Mouse (Mus musculus) MEL (cell line): ENCODE measurements around the gene Smad6.

ENCODE experiments used
- CTCF ChIP-seq, 3 experiments: IDR thresholded peaks in 2 of 3; conservative IDR thresholded peaks in 1 of 3; 2 replicates each; pipeline ENCODE4 v1.5.1; 2011 to 2012; ENCODE audit warnings: low read length in 3 of 3, low read depth in 2 of 3, mild to moderate bottlenecking in 2 of 3, improper control_type of control experiment in 1 of 3, inconsistent platforms in 1 of 3, mixed read lengths in 1 of 3, moderate library complexity in 1 of 3; ENCODE audit not compliant: control insufficient read depth in 1 of 3, insufficient read depth in 1 of 3, poor library complexity in 1 of 3, severe bottlenecking in 1 of 3
- GATA1 ChIP-seq: IDR thresholded peaks from 2 replicates; pipeline ENCODE4 v1.6.1; 2011; ENCODE audit warnings: low read depth, low read length, improper control_type of control experiment
- KAT2A ChIP-seq: conservative IDR thresholded peaks from 2 replicates; pipeline ENCODE4 v1.6.1; 2012; ENCODE audit warnings: low read depth, low read length, improper control_type of control experiment, inconsistent platforms
- MAFK ChIP-seq: IDR thresholded peaks from 2 replicates; pipeline ENCODE4 v1.6.1; 2011; ENCODE audit warnings: low read depth, mild to moderate bottlenecking, low read length, improper control_type of control experiment, borderline replicate concordance
- MAX ChIP-seq: IDR thresholded peaks from 2 replicates; pipeline ENCODE4 v1.6.1; 2011; ENCODE audit warnings: low read length, improper control_type of control experiment
- MEF2A ChIP-seq: IDR thresholded peaks from 2 replicates; pipeline ENCODE4 v1.6.1; 2014; ENCODE audit warnings: low read depth, mild to moderate bottlenecking, inconsistent platforms, low read length, improper control_type of control experiment; ENCODE audit not compliant: poor library complexity, insufficient replicate concordance, severe bottlenecking; ENCODE audit errors: extremely low read depth
- MXI1 ChIP-seq: IDR thresholded peaks from 2 replicates; pipeline ENCODE4 v1.6.1; 2011; ENCODE audit warnings: mild to moderate bottlenecking, low read depth, low read length, improper control_type of control experiment
- MYC ChIP-seq: IDR thresholded peaks from 2 replicates; pipeline ENCODE4 v1.6.1; 2011; ENCODE audit warnings: low read depth, mild to moderate bottlenecking, low read length, improper control_type of control experiment, moderate library complexity
- POLR2A ChIP-seq, 2 experiments: IDR thresholded peaks; 2 replicates each; pipeline ENCODE4 v1.6.1; 2011 to 2012; ENCODE audit warnings: low read length in 2 of 2, mild to moderate bottlenecking in 2 of 2, control low read depth in 1 of 2, improper control_type of control experiment in 1 of 2, low read depth in 1 of 2, moderate library complexity in 1 of 2; ENCODE audit not compliant: control insufficient read depth in 1 of 2, insufficient read depth in 1 of 2, poor library complexity in 1 of 2
- TBP ChIP-seq: IDR thresholded peaks from 2 replicates; pipeline ENCODE4 v1.8.0; 2011; ENCODE audit warnings: low read depth, low read length, improper control_type of control experiment
- TCF12 ChIP-seq: IDR thresholded peaks from 2 replicates; pipeline ENCODE4 v1.6.1; 2014; ENCODE audit warnings: low read depth, mild to moderate bottlenecking, inconsistent platforms, low read length, improper control_type of control experiment, moderate library complexity
- ZC3H11A ChIP-seq: IDR thresholded peaks from 2 replicates; pipeline ENCODE4 v1.6.1; 2012; ENCODE audit warnings: low read depth, mild to moderate bottlenecking, inconsistent platforms, low read length, improper control_type of control experiment
- ZKSCAN1 ChIP-seq: IDR thresholded peaks from 2 replicates; pipeline ENCODE4 v1.6.1; 2012; ENCODE audit warnings: low read depth, mild to moderate bottlenecking, inconsistent platforms, low read length, improper control_type of control experiment, moderate library complexity
- ZMIZ1 ChIP-seq: IDR thresholded peaks from 2 replicates; pipeline ENCODE4 v1.6.1; 2012; ENCODE audit warnings: low read depth, mild to moderate bottlenecking, inconsistent platforms, low read length, improper control_type of control experiment, moderate library complexity

GRCm38 (mm10) chr9:63978682-63979081 lies 43.2 kb downstream of the Smad6 start:
- TF ChIP-seq ZC3H11A (no peak), ZKSCAN1 (no peak), POLR2A (IDR thresholded peaks at IDR 0.05; ENCODE audit: control insufficient read depth in 1 of 2, insufficient read depth in 1 of 2, low read depth in 1 of 2, low read length in 2 of 2, poor library complexity in 1 of 2) (no peak), GATA1 (no peak), TBP (no peak), CTCF (IDR thresholded peaks at IDR 0.05 in 2 of 3, conservative IDR thresholded peaks at IDR 0.05 in 1 of 3; ENCODE audit: control insufficient read depth in 1 of 3, insufficient read depth in 1 of 3, low read depth in 2 of 3, low read length in 3 of 3, poor library complexity in 1 of 3, severe bottlenecking in 1 of 3) (no peak), MEF2A (no peak), MAFK (no peak), MAX (no peak), TCF12 (no peak), ZMIZ1 (no peak), KAT2A (no peak), MXI1 (no peak), MYC (no peak)
